Mouse (Mus musculus) induced T-regulatory cell, adult 2 months (primary cell): Measurements from ENCODE around the gene Olfr520.
"Not testable (repeated sequence)": the region's sequence is repeated elsewhere in the genome, so short reads cannot be mapped to it uniquely, and the experiment has no call there.

Source experiments
- DNase-seq: peaks from one replicate; pipeline ENCODE4 v3.0.0-alpha.2; 2012; ENCODE audit warnings: low read depth

The Olfr520 gene

GRCm38 (mm10) chr7:99729973-99730372, at the start of gene Olfr520:
Gene Olfr520, plus strand, starts transcription at chr7:99730273.
- DNase-seq: no peak

GRCm38 (mm10) chr7:99680771-99681170, 49.3 kb upstream of the Olfr520 start:
- no peak for DNase-seq

- DNase-seq: no peak
Observed at GRCm38 (mm10) chr7:99684086-99684485, 46.0 kb upstream of the Olfr520 start.

- no peak for DNase-seq
Observed at GRCm38 (mm10) chr7:99690819-99691218, 39.3 kb upstream of the Olfr520 start.

- DNase-seq: no peak
Observed at GRCm38 (mm10) chr7:99692396-99692795, 37.7 kb upstream of the Olfr520 start.

- no peak for DNase-seq
Observed at GRCm38 (mm10) chr7:99693387-99693786, 36.7 kb upstream of the Olfr520 start.

GRCm38 (mm10) chr7:99693976-99694375, 36.1 kb upstream of the Olfr520 start:
- no peak for DNase-seq

GRCm38 (mm10) chr7:99694424-99694823, 35.6 kb upstream of the Olfr520 start:
- DNase-seq: not testable (repeated sequence)

GRCm38 (mm10) chr7:99695471-99696057, 34.5 kb upstream of the Olfr520 start:
- no peak for DNase-seq

- no peak for DNase-seq
Observed at GRCm38 (mm10) chr7:99698576-99698975, 31.5 kb upstream of the Olfr520 start.

- no peak for DNase-seq
Observed at GRCm38 (mm10) chr7:99699106-99699505, 31.0 kb upstream of the Olfr520 start.

GRCm38 (mm10) chr7:99699709-99700151, 30.3 kb upstream of the Olfr520 start:
- no peak for DNase-seq

GRCm38 (mm10) chr7:99700641-99701040, 29.4 kb upstream of the Olfr520 start:
- no peak for DNase-seq

- no peak for DNase-seq
Observed at GRCm38 (mm10) chr7:99702201-99702600, 27.9 kb upstream of the Olfr520 start.

GRCm38 (mm10) chr7:99704736-99705519, 25.1 kb upstream of the Olfr520 start:
- no peak for DNase-seq

- no peak for DNase-seq
Observed at GRCm38 (mm10) chr7:99706341-99707037, 23.6 kb upstream of the Olfr520 start.

- DNase-seq: no peak
Observed at GRCm38 (mm10) chr7:99707038-99707595, 23.0 kb upstream of the Olfr520 start.

GRCm38 (mm10) chr7:99707671-99708070, 22.4 kb upstream of the Olfr520 start:
- DNase-seq: no peak

GRCm38 (mm10) chr7:99708301-99708721, 21.8 kb upstream of the Olfr520 start:
- no peak for DNase-seq

GRCm38 (mm10) chr7:99708750-99709149, 21.3 kb upstream of the Olfr520 start:
- no peak for DNase-seq

GRCm38 (mm10) chr7:99709992-99710391, 20.1 kb upstream of the Olfr520 start:
- DNase-seq: no peak

- peak; percentile 52 for DNase-seq
Observed at GRCm38 (mm10) chr7:99710476-99710875, 19.6 kb upstream of the Olfr520 start.

GRCm38 (mm10) chr7:99711166-99711565, 18.9 kb upstream of the Olfr520 start, which contains the start of gene Slco2b1:
Gene Slco2b1, minus strand, starts transcription at chr7:99711340.
- no peak for DNase-seq
